Mouse (Mus musculus): ENCODE results near the gene Gabrg2. TPM values are rescaled to one million over a fixed set of nuclear protein-coding genes. Genes with fewer than 3 reads are reported as not detected.

Gabrg2 gene
- total and polyA plus RNA-seq, 2 experiments = not detected

DNA sequence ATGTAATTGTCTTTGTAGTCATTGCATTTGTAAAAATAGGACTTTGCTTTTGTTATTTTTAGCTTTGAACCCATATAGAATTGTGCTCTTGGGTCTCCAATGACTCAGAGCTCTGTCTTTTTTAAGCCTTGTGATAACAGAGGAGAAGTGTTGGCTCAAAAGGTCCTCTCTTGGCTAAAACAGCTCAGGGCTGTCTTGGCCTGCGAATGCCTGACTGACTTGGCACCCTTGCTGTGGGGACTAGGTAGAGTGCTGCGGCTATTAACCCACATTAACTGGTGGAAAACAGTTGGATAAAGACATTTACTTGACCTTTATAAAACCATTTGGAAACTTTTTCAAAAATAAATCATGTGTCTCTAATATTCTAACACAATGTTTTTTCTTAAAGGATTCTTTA is 97.0 kb downstream of the Gabrg2 start:
- H3K27ac ChIP-seq (replicated peaks; ENCODE audit: insufficient read depth, low read depth, low read length) = no peak overlapping the region
- no peaks in the 10 kb centered on the region for H3K4me1 ChIP-seq (ENCODE audit: control insufficient read depth, insufficient read depth, low read length)
- no peaks in the 10 kb centered on the region for H3K36me3 ChIP-seq (ENCODE audit: control insufficient read depth, insufficient read depth, low read length)
- H3K9ac ChIP-seq (ENCODE audit: low read depth, low read length) = no peak overlapping the region
- H3K27me3 ChIP-seq (ENCODE audit: control insufficient read depth, insufficient read depth, low read length) = no peaks in the 10 kb centered on the region
- H3K79me2 ChIP-seq (ENCODE audit: control insufficient read depth, insufficient read depth, low read length) = no peaks in the 10 kb centered on the region
- 70% methylated on average over 2 of the region's 2 CpGs for WGBS
- H3K4me3 ChIP-seq (ENCODE audit: insufficient read depth, low read depth, low read length) = no peak overlapping the region
- TF ChIP-seq POLR2A (IDR thresholded peaks at IDR 0.05; ENCODE audit: extremely low read depth, insufficient read depth, low read length) = no peak
- no peak for TF ChIP-seq CTCF (IDR thresholded peaks at IDR 0.05; ENCODE audit: low read depth, low read length)
- no peak for DNase-seq (ENCODE audit: extremely low read depth, low read depth, low spot score)

Other genes starting within 250 kb of the Gabrg2 start
- under 0.01 and 0.07 TPM in 2 replicates for gene Gabra1, start 182.1 kb upstream of the Gabrg2 start, total RNA-seq (2014; rRNA removed)
- gene Gabra1, start 182.1 kb upstream of the Gabrg2 start, polyA plus RNA-seq (2012; rRNA removed) = not detected in 2 replicates